Mouse (Mus musculus) lung, adult 2 months (tissue): ENCODE data around the gene Phactr1.

ENCODE experiments used
- CTCF ChIP-seq: fragments of 200-500 bp; IDR thresholded peaks from 2 replicates; pipeline ENCODE4 v1.5.1; 2011; ENCODE audit warnings: mild to moderate bottlenecking, low read length, control low read depth; ENCODE audit not compliant: insufficient read depth
- POLR2A ChIP-seq: fragments of 200-500 bp; IDR thresholded peaks from 2 replicates; pipeline ENCODE4 v1.6.1; 2011; ENCODE audit warnings: low read depth, mild to moderate bottlenecking, control low read depth, low read length, borderline replicate concordance; ENCODE audit errors: extremely low read depth

- TF ChIP-seq POLR2A (no peak), CTCF (no peak)
Observed at GRCm38 (mm10) chr13:42709148-42709547, 28.7 kb downstream of the Phactr1 start.
